In the genomic region with DNA sequence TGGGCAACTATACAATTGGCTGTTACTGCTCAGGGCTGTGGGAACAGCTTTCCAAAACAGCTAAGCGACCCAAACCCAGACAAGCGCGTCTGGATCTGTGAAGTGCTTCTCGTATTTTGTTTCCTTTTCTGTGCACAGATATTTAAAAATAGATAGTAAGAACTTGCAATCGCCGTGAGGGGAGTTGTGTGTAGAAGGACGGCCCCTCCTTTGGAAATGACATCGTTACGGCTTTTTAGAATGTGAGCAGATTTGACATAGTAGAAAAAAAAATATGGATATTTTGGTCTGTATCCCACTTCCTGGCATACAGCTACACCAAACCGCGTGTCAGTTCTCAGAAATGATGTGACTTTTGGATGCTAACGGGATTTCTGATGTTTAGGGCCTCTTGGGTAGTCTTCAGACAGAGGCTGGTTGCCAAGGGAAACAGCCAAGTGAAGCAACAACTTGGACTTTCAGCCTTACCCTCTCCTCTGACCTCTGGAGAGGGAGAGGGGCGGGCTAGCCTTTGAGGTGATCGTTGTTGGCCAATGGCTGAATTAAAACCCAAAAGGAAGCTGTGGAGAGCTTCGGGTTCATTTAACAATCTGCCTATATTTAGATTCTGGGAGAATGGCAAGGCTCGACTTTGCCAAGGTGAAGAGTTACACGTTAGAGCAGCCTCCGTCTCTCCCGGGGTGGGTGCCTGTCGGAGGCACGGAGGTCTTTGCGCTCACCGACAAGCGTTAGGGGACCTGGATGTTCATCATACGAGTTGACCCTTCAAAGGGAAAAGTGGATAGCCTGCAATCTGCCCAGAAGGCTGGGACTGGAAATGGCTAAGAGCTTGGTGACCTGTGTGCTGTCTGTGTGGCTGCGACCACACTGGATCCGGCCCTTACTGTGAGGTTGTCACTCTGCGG, we compare ENCODE assay signal across 9 mouse cellular contexts. TPM values are rescaled to one million over a fixed set of nuclear protein-coding genes. Genes with fewer than 3 reads are reported as not detected.
A peak's percentile ranks its signal among the peaks of the same experiment; 100 is the strongest.
DNase-seq lines count a peak whose midpoint lies in the region; ATAC-seq lines count a peak whose summit lies in the region.
"Had no signal": no experiment of that assay in that cellular context is flagged by ENCODE, and none has a peak within 500 bp of the region (broad histone marks: within the 10 kb centered on the region; RNA-seq: fewer than 3 reads in every experiment).

No protein-coding gene starts in this region.

- no peak overlapping the region for H3K27ac ChIP-seq in neural tube, embryonic 11.5 days (ENCODE audit: low read depth, low read length)
- no peak overlapping the region for H3K27ac ChIP-seq in forebrain, embryonic 11.5 days (ENCODE audit: low read depth, low read length)
- H3K27ac ChIP-seq in limb, embryonic 12.5 days = no peak overlapping the region
- H3K27ac ChIP-seq in midbrain, embryonic 14.5 days (replicated peaks; ENCODE audit: low read depth, low read length) = no peak overlapping the region
- H3K27ac ChIP-seq: macrophage had no signal

- 57% methylated on average over 28 of the region's 28 CpGs for WGBS in neural tube, embryonic 11.5 days
- 61% methylated on average over 28 of the region's 28 CpGs for WGBS in forebrain, embryonic 11.5 days
- 72% methylated on average over 28 of the region's 28 CpGs for WGBS in limb, embryonic 12.5 days
- WGBS in midbrain, embryonic 14.5 days = 32% methylated on average over 28 of the region's 28 CpGs

- H3K9me3 ChIP-seq in neural tube, embryonic 11.5 days (ENCODE audit: control insufficient read depth, low read length) = no peaks in the 10 kb centered on the region
- H3K9me3 ChIP-seq in forebrain, embryonic 11.5 days (ENCODE audit: control insufficient read depth, low read length) = no peaks in the 10 kb centered on the region
- no peaks in the 10 kb centered on the region for H3K9me3 ChIP-seq in limb, embryonic 12.5 days
- no peaks in the 10 kb centered on the region for H3K9me3 ChIP-seq in midbrain, embryonic 14.5 days (ENCODE audit: control insufficient read depth, low read length)

- no peak overlapping the region; the same call in 1 of the 2 replicates for H3K4me3 ChIP-seq in neural tube, embryonic 11.5 days (ENCODE audit: low read depth, low read length)
- peak overlapping the region; percentile 5; the same call in 1 of the 2 replicates for H3K4me3 ChIP-seq in forebrain, embryonic 11.5 days (ENCODE audit: low read depth, low read length)
- 0 out of 2 replicates have a peak overlapping the region, but pooled peaks have one; percentile 1 for H3K4me3 ChIP-seq in limb, embryonic 12.5 days (replicated peaks)
- H3K4me3 ChIP-seq in midbrain, embryonic 14.5 days (replicated peaks; ENCODE audit: low read depth, low read length) = peak overlapping the region; percentile 23

- ATAC-seq in neural tube, embryonic 11.5 days (ENCODE audit: insufficient read depth, low FRiP score, low TSS enrichment) = no peak
- ATAC-seq in forebrain, embryonic 11.5 days (replicated peaks; ENCODE audit: low FRiP score) = no peak
- no peak for ATAC-seq in limb, embryonic 12.5 days (ENCODE audit: insufficient number of reproducible peaks, insufficient read depth, low FRiP score, low TSS enrichment, low read depth)
- no peak for ATAC-seq in midbrain, embryonic 14.5 days (ENCODE audit: low FRiP score, low TSS enrichment)

- peaks cover 10% of the 10 kb centered on the region for H3K4me1 ChIP-seq in neural tube, embryonic 11.5 days (ENCODE audit: control insufficient read depth, insufficient read depth, low read length)
- no peaks in the 10 kb centered on the region for H3K4me1 ChIP-seq in forebrain, embryonic 11.5 days (replicated peaks; ENCODE audit: control insufficient read depth, insufficient read depth, low read length)
- H3K4me1 ChIP-seq in limb, embryonic 12.5 days (replicated peaks) = peaks cover 19% of the 10 kb centered on the region
- H3K4me1 ChIP-seq in midbrain, embryonic 14.5 days (ENCODE audit: control insufficient read depth, insufficient read depth, low read length) = peaks cover 11% of the 10 kb centered on the region

- no peak overlapping the region for H3K9ac ChIP-seq in neural tube, embryonic 11.5 days (ENCODE audit: low read length)
- H3K9ac ChIP-seq in forebrain, embryonic 11.5 days (ENCODE audit: low read length) = no peak overlapping the region
- no peak overlapping the region for H3K9ac ChIP-seq in limb, embryonic 12.5 days (replicated peaks)
- H3K9ac ChIP-seq in midbrain, embryonic 14.5 days (replicated peaks; ENCODE audit: low read length) = no peak overlapping the region

- peak overlapping the region; percentile 27 for H3K4me2 ChIP-seq in neural tube, embryonic 11.5 days (ENCODE audit: low read depth)
- H3K4me2 ChIP-seq in forebrain, embryonic 11.5 days (ENCODE audit: low read depth, low read length, severe bottlenecking) = peak overlapping the region; percentile 37
- peak overlapping the region; percentile 41 for H3K4me2 ChIP-seq in limb, embryonic 12.5 days
- H3K4me2 ChIP-seq in midbrain, embryonic 14.5 days (ENCODE audit: low read length) = peak overlapping the region; percentile 45

- no peak for DNase-seq in neural tube, embryonic 11.5 days (ENCODE audit: low spot score)
- no peak for DNase-seq in neural tube, embryonic 10.5 days (ENCODE audit: extremely low spot score, low spot score)
- no peak for DNase-seq in forebrain, embryonic 11.5 days (ENCODE audit: low spot score)
- DNase-seq in heart, postnatal 4 days = peak; percentile 36
- DNase-seq in midbrain, embryonic 14.5 days = peak; percentile 42
- no peak for DNase-seq in cerebellum, adult 18-20 months
- no peak for DNase-seq in thymus, adult 18-20 months

- no peaks in the 10 kb centered on the region for H3K36me3 ChIP-seq in neural tube, embryonic 11.5 days (ENCODE audit: control insufficient read depth, insufficient read depth, low read length)
- H3K36me3 ChIP-seq in forebrain, embryonic 11.5 days (ENCODE audit: control insufficient read depth, insufficient read depth, low read length) = no peaks in the 10 kb centered on the region
- no peaks in the 10 kb centered on the region for H3K36me3 ChIP-seq in limb, embryonic 12.5 days
- no peaks in the 10 kb centered on the region for H3K36me3 ChIP-seq in midbrain, embryonic 14.5 days (ENCODE audit: control insufficient read depth, insufficient read depth, low read length)

- H3K27me3 ChIP-seq in neural tube, embryonic 11.5 days (ENCODE audit: control insufficient read depth, insufficient read depth, low read length) = no peaks in the 10 kb centered on the region
- no peaks in the 10 kb centered on the region for H3K27me3 ChIP-seq in forebrain, embryonic 11.5 days (ENCODE audit: control insufficient read depth, insufficient read depth, low read length)
- no peaks in the 10 kb centered on the region for H3K27me3 ChIP-seq in limb, embryonic 12.5 days
- H3K27me3 ChIP-seq in midbrain, embryonic 14.5 days (ENCODE audit: control insufficient read depth, insufficient read depth, low read length) = no peaks in the 10 kb centered on the region

RNA-seq across cellular contexts. Expression of a gene that starts 7.2 kb away (rescaled TPM):
- polyA plus RNA-seq in neural tube, embryonic 11.5 days (2014; fragmentation: Nextera tagmentation; extraction: Ambion mirVana) = not detected in 2 replicates
- polyA plus RNA-seq in forebrain, embryonic 11.5 days (2014; fragmentation: Nextera tagmentation; extraction: Ambion mirVana) = not detected in 2 replicates
- not detected for total RNA-seq in heart, postnatal 4 days (2021)
- polyA plus RNA-seq in limb, embryonic 12.5 days (2016; fragmentation: Nextera tagmentation; extraction: Ambion mirVana) = not detected in 2 replicates
- not detected in 2 replicates for polyA plus RNA-seq in midbrain, embryonic 14.5 days (2014; fragmentation: Nextera tagmentation; extraction: Ambion mirVana)

Comparison
In these comparisons a context has a peak if more than half of its experiments do, and no peak if none do; other contexts are left out.
1. DNase-seq: peak in heart, postnatal 4 days (single experiment) and midbrain, embryonic 14.5 days (single experiment); none in neural tube, embryonic 11.5 days (single experiment), neural tube, embryonic 10.5 days (single experiment), forebrain, embryonic 11.5 days (single experiment), cerebellum, adult 18-20 months (0 of 2) and thymus, adult 18-20 months (0 of 2).
2. Peak in every context shown above with its lines, with median percentiles within 50 percentile points of each other: H3K4me2 ChIP-seq.